Mouse (Mus musculus) neural tube, embryonic 13.5 days (tissue): Measurements from ENCODE around the gene Arhgap19. TPM values are rescaled to one million over a fixed set of nuclear protein-coding genes. Genes with fewer than 3 reads are reported as not detected.

Source experiments
- ATAC-seq: fragments of 200-750 bp; cut with Nextera tagmentation; 2 replicates; pipeline ENCODE4 v1.8.0; 2017; ENCODE audit warnings: low read depth, mild to moderate bottlenecking, moderate TSS enrichment, moderate library complexity
- H3K27ac ChIP-seq: fragments of 300-500 bp; sonication (generic); replicated peaks from 2 replicates; pipeline ENCODE4 v1.5.1; 2015; ENCODE audit warnings: moderate library complexity, mild to moderate bottlenecking, inconsistent platforms
- H3K27me3 ChIP-seq: fragments of 300-500 bp; sonication (generic); 2 replicates; pipeline ENCODE4 v1.6.1; 2015; ENCODE audit warnings: mild to moderate bottlenecking, inconsistent platforms
- H3K36me3 ChIP-seq: fragments of 300-500 bp; sonication (generic); 2 replicates; pipeline ENCODE4 v1.6.1; 2015; ENCODE audit warnings: mild to moderate bottlenecking, inconsistent platforms
- H3K4me1 ChIP-seq: fragments of 300-500 bp; sonication (generic); replicated peaks from 2 replicates; pipeline ENCODE4 v1.6.1; 2015; ENCODE audit warnings: inconsistent platforms
- H3K4me2 ChIP-seq: fragments of 300-500 bp; sonication (generic); 2 replicates; pipeline ENCODE4 v1.6.1; 2015; ENCODE audit warnings: inconsistent platforms, mild to moderate bottlenecking, moderate library complexity
- H3K4me3 ChIP-seq: fragments of 300-500 bp; sonication (generic); 2 replicates; pipeline ENCODE4 v1.5.1; 2015; ENCODE audit warnings: mild to moderate bottlenecking, inconsistent platforms
- H3K9ac ChIP-seq: fragments of 300-500 bp; sonication (generic); 2 replicates; pipeline ENCODE4 v1.6.1; 2015; ENCODE audit warnings: moderate library complexity, mild to moderate bottlenecking, inconsistent platforms
- H3K9me3 ChIP-seq: fragments of 300-500 bp; sonication (generic); 2 replicates; pipeline ENCODE4 v1.6.1; 2016; ENCODE audit warnings: inconsistent platforms
- WGBS: fragments of 180-500 bp; shearing (Covaris S2); methylation state at CpG from one replicate; pipeline ENCODE4 v1.1.7; 2015; 5-methylcytosine and 5-hydroxymethylcytosine counted together
- polyA plus RNA-seq: library from polyadenylated mRNA; unstranded; fragments of >200 nt; fragmentation: Nextera tagmentation; extraction: Ambion mirVana; gene quantifications from 2 replicates; pipeline ENCODE4 v1.2.1, GENCODE M21; 2015

Arhgap19 gene
- polyA plus RNA-seq, 1 experiment from 2014 or later, result 6.2 TPM

DNA sequence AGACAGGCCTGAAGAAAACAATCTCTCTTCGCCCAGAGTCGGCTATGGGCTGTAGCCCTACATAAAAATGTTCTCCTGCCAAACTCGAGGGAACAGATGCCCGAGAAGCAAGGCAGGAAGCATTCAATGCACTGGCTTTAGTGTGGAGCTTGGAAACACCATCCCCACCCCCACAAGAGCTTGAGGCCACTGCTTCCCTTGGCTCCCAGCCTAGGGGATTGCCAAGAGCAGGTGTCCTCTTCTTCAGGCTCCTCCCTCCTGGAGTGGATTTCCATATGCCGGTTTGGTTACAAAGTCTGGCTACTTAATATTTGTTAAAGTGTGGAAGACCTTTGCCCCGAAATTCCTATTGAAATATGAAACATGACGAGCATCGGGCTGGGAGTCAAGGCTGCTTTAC, 82.4 kb downstream of the Arhgap19 start:
- no peak for ATAC-seq
- peaks cover 63% of the 10 kb centered on the region for H3K4me1 ChIP-seq
- H3K36me3 ChIP-seq, result 0 out of 2 replicates have a peak, but pooled peaks cover 3% of the 10 kb centered on the region
- H3K4me3 ChIP-seq, result no peak overlapping the region
- H3K4me2 ChIP-seq, result no peak overlapping the region
- H3K9me3 ChIP-seq, result no peaks in the 10 kb centered on the region
- no peak overlapping the region for H3K27ac ChIP-seq
- peaks cover 7% of the 10 kb centered on the region; the same call in 1 of the 2 replicates for H3K27me3 ChIP-seq
- H3K9ac ChIP-seq, result no peak overlapping the region
- WGBS, result 63% methylated on average over 8 of the region's 8 CpGs

Other genes starting within 250 kb of the Arhgap19 start
- gene Gm340, start 219.7 kb downstream of the Arhgap19 start, polyA plus RNA-seq, result 1.8 and 2.4 TPM in 2 replicates
- 34.2 and 35.8 TPM in 2 replicates for gene Slit1, start 58.4 kb downstream of the Arhgap19 start, polyA plus RNA-seq
- 22.0 and 24.8 TPM in 2 replicates for gene Frat1, start 27.9 kb upstream of the Arhgap19 start, polyA plus RNA-seq
- gene Frat2, start 46.1 kb upstream of the Arhgap19 start, polyA plus RNA-seq, result 10.2 and 11.7 TPM in 2 replicates
- 15.4 and 15.6 TPM in 2 replicates for gene Rrp12, start 94.1 kb upstream of the Arhgap19 start, polyA plus RNA-seq
- 458 and 477 TPM in 2 replicates for gene Pgam1, start 109.9 kb upstream of the Arhgap19 start, polyA plus RNA-seq
- gene Exosc1, start 131.4 kb upstream of the Arhgap19 start, polyA plus RNA-seq, result 64.4 and 69.4 TPM in 2 replicates
- gene Zdhhc16, start 131.4 kb upstream of the Arhgap19 start, polyA plus RNA-seq, result 75.4 and 76.1 TPM in 2 replicates
- gene Mms19, start 179.1 kb upstream of the Arhgap19 start, polyA plus RNA-seq, result 32.8 and 37.1 TPM in 2 replicates
- 14.9 and 15.6 TPM in 2 replicates for gene Ubtd1, start 179.7 kb upstream of the Arhgap19 start, polyA plus RNA-seq
- gene Ankrd2, start 234.0 kb upstream of the Arhgap19 start, polyA plus RNA-seq, result 0.53 and 0.73 TPM in 2 replicates
- gene Hoga1, start 243.6 kb upstream of the Arhgap19 start, polyA plus RNA-seq, result 0.93 and 1.6 TPM in 2 replicates